Mouse (Mus musculus): ENCODE data around the gene Ankrd44.

Ankrd44 gene

GRCm38 (mm10) chr1:54882856-54883467 lies 43.2 kb downstream of the Ankrd44 start:
- no peak for DNase-seq

- peak; percentile 60 to 70 for DNase-seq
These were observed 44.7 kb downstream of the Ankrd44 start for GRCm38 (mm10) chr1:54881523-54881922.

- no peak for DNase-seq
These were observed 48.6 kb downstream of the Ankrd44 start for GRCm38 (mm10) chr1:54877423-54878073.

DNA sequence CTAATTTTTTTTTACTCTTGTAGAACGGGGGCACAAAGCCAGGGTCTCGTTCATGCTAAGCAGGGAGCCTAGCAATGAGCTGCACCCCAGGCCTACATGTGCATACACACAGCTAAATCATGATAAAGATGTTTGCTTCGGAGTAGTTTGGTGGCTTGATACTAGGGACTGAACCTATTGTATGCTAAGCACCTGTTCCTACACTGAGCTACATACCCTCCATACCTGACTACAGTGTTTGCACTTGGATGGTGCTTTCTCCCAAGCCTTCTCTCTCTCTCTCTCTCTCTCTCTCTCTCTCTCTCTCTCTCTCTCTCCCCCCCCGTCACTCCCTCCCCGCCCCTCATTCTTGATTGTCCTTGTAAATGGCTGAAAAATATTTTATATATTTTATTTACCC lies 49.2 kb downstream of the Ankrd44 start:
- no peak for DNase-seq

GRCm38 (mm10) chr1:54874094-54874493 lies 52.1 kb downstream of the Ankrd44 start:
- no peak for DNase-seq

DNA sequence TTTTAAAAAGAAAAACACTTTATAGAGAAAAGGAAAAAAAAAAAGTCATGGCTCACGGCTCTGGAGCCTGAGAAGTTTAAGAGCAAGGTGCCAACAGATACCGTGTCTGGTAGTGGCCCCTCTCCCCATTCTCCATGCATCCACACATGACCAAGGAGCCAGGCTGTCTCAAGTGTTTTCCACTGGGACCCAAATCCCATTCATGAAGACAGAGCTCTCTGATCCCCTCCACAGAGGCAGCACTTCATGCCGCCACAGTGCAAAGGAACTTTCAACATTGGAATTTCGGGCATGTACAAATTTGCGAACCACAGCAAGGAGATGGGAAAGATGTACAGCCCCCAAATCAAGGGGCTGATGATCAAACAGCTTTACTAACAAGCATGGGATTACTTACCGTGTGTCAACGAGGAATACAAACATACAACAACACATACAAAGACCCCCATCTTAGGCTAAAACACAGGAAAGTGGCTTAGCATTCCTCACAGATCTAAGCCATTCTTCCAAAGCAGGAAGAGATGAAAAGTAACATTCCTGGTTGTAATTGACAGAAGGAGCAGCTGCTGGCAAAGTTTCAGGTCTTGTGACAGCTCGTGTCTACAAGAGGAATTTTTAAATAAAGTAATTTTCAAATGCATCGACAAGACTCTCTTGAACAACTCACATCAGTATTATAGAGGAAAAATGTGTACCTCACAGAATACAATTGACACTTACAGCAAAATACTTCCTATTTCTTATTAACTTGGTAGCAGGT lies 53.1 kb downstream of the Ankrd44 start:
- DNase-seq = no peak

DNA sequence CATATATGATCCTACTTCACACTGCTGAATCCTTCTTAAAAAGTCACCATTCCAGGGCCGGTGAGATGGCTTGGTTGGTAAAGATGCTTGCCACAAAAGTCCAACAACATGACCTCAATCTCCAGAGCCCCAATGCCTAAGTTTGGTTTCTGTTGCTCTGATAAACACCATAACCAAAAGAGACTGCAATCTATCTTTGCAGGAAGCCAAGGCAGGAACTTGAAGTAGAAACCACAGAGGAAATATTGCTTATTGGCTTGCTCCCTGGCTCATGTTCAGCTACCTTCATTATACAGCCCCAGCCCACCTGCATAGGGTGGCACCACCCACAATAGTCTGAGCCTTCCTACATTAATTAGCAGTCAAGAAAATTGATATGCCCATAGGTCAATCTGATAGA lies 54.9 kb downstream of the Ankrd44 start:
- DNase-seq = no peak

GRCm38 (mm10) chr1:54870634-54871033 lies 55.6 kb downstream of the Ankrd44 start:
- DNase-seq = no peak

DNA sequence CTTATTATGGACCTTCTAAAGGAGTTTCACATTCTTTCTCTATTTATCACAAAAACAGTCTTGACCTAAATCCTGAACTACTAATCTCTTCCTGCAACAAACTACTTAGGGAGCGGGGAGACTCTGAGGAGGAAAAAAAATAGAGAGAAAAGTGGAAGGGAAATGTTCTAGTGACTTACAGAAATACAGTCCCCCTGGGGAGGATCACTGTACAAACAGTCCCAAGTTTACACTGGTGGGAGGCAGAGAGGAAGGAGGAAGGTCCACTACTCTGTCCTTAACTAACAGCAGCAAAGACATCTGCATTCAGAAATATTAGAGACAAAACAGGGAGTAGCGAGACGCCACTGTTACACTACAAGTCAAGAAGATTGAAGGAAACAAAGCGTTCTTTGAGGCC lies 59.0 kb downstream of the Ankrd44 start:
- no peak for DNase-seq

GRCm38 (mm10) chr1:54866131-54866530 lies 60.1 kb downstream of the Ankrd44 start:
- no peak for DNase-seq

- DNase-seq = no peak
These were observed 61.1 kb downstream of the Ankrd44 start for GRCm38 (mm10) chr1:54864928-54865652.

DNA sequence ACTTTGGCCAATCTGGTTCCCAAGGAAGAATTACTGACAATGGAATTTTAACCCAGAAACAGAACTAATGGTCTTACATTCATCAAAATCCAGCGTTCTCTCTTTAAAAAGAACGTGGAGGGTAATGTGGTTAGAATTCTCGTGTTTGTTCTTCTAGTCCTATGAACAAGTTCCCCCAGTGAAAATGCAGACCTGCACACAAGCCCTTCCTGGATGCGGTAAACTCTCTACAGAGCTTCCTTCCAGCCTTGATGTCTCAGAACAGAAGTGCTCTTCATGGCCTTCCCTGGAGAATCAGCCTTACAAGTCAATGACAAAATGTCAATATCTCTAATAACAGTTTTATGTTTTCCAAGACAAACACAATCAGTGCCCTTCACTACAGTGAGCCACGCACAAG lies 65.8 kb downstream of the Ankrd44 start:
- no peak for DNase-seq

- DNase-seq = no peak
These were observed 66.3 kb downstream of the Ankrd44 start for GRCm38 (mm10) chr1:54859876-54860275.

- DNase-seq = no peak
These were observed 67.3 kb downstream of the Ankrd44 start for GRCm38 (mm10) chr1:54858898-54859297.

GRCm38 (mm10) chr1:54856502-54856901 lies 69.7 kb downstream of the Ankrd44 start:
- no peak for DNase-seq

DNA sequence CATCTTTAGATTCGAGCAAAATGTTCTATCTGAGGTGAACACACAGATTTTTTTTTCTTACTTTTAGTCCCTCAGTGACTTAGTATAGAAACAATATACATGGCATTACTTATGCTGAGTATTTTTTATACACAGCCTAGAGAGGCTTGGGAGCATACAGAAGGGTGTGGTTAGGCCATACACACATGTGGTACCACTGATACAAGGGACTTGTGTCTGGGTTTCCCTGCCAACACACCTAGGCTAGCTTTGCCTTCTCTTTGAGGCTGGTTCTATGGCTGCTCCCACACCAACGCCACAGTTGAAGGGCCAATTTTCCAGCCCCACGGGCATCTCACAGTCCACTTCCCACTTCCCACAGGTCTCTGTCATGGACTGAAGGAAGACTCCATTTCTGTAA lies 70.2 kb downstream of the Ankrd44 start:
- DNase-seq = no peak

GRCm38 (mm10) chr1:54854388-54854787 lies 71.8 kb downstream of the Ankrd44 start:
- DNase-seq = no peak

GRCm38 (mm10) chr1:54853311-54854000 lies 72.7 kb downstream of the Ankrd44 start:
- DNase-seq = no peak

DNA sequence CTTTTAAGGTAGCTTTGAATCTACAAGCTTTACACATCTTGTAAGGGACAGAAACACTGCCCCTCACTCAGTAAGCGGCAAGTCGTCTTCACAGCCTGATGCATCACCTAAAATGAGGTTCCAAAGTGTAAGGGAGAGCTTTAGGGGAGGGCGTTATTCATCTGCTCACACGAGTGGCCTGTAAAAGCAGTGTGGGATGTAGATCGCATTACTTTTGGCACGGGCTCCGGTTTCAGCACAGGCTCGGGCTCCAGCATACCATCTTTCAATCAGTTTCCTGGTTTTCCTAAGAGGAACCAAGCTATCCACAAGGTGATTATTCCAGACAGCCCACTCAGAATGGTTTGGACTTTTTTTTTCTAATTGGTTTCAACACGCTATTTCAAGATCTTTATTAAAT lies 74.6 kb downstream of the Ankrd44 start:
- DNase-seq = no peak

DNA sequence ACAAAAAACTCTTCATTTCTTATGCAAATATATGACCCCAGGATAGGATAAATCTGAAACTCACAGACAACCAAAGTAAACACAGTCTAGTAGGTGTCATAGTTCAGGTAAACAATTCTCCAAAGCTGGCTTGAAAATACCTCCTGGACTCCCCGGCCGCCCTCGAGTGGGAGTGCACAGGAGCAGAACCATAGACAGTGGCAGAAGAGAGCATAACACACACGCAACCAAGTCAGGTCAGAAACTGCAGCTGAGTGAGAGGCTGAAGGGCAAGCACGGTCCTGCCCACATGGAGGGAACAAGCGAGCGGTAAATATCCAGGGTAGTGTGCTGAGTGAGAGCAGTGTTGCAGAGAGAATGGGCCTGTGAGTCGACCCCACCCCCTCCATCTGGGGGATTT lies 76.1 kb downstream of the Ankrd44 start:
- DNase-seq = no peak

- DNase-seq = no peak
These were observed 78.9 kb downstream of the Ankrd44 start for GRCm38 (mm10) chr1:54847238-54847637.

DNA sequence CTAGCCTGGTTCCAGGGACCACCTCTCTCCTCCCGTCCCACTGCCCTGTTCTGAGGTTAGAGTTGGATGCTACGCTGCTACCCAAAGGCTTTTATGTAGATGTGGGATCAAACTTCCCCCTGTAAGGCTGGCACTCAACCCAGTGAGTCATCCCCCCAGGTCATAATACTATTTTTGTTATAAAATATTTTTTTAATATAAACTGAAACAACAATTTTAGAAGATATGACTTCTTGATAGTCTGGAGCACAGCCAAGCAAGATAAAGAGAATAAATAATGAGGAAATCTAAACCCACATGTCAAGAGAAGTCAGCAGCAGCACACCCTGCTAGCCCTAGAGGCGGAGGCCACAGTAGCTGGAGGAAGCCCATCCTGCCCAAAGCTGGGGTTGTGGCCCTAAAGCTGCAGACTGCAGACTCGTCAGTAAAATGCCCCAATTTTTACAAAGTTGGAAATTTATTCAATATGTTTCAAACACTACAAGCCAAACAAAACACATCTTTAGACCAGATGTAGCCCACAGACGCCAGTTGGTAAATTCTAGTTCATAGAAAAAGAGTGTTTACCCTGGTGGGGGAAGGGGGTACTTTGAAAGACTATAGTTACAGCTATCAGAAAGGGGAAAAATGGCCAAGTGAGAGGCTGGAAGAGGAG lies 79.7 kb downstream of the Ankrd44 start:
- DNase-seq = no peak
